Mouse (Mus musculus): ENCODE data around the gene Fam13c. TPM values are rescaled to one million over a fixed set of nuclear protein-coding genes. Genes with fewer than 3 reads are reported as not detected.
A peak's percentile ranks its signal among the peaks of the same experiment; 100 is the strongest.

Fam13c gene
- total RNA-seq, 2 experiments from 2014 or later = 68.1 to 71.9 TPM

DNA sequence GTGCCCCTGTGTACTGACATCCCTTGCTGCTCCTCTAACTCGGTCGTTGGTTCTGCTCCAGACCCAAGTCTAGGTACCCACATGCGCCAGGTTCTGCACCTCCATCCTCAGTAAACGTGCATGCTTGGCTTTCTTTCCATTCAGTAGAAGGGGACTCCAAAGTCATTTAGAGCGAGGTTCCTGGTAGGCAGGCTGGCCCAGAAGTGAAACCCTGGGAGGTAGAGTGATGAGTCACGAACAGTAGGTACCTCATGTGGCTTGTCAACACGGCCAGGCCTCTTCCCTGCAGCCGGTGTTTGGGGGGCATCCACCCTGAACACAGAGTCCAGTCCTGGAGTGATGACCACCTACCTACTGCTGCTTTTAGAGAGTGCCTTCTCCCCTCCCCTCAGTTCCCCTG lies 76.4 kb downstream of the Fam13c start:
- DNase-seq (ENCODE audit: low spot score in 2 of 2) = no peak

DNA sequence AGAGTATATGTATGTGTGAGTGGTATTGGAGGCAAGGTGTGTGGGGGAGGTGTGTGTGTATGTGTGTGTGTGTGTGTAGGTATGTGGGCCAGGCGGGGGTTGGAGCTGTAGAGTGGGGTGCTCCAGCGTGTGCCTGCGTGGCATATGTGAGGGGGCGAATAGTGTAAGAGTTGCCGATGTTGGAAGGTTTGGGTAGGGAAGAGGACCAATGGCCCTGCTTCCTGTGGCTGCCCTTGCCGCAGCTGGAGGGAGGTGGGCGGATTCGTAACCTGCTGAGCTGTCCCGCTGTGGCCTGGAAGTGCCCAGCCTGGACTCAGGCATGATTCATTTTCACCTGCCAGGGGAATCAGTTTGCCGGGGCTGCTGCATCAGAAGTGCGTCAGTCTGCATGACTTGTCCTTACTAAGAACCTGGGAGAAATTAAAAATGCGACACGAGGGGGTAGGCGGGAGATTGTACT lies 79.4 kb downstream of the Fam13c start:
- peak; percentile 53 to 57 for DNase-seq (ENCODE audit: low spot score in 2 of 2)

DNA sequence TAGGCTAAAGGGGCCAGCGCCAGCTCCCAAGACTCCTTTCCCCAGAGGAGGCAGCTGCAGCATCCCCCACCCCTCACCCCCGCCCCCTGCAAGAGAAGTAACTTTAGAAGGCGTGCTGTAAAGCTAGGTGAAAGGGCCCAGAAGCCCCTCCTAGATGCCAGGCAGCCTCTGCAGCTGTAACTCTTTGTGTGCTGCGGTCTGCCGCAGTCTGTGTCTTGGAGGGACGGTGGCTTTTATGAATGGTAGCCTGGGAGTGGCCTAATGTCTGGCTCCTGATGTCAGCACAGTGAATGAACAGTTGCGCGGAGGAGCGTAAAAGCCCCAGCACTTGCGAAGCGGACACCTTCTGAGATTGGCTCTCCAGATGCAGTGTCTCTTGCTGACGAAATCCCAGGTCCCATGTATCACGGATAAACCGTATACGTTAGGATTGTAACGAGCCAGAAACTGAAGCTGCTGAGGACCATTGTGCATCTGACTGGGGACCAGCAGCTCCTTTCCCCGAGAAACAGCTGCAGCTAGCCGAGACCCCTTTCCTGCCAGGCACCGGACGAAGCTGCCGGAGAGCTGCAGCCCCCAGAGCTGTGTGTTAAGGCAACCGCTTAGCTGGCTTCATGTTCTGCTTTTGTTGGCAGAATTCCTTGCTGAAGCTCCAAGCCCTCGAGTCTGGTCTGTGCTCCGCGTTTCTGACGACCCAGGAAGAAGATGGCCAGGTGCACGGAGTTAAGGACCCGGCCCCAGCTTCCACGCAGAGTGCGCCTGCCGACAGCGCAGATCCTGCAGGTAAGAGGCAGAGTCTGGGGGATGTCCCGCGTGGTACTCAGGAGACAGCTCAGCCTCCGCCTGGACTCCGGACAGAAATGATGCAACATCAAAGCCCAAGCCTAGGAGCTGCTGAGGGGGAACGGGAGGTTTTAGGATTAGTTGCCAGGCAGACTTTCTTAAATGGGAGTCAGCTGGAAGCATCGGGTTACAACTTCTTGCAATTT lies 80.2 kb downstream of the Fam13c start:
- peak; percentile 49 to 54 for DNase-seq (ENCODE audit: low spot score in 2 of 2)

DNA sequence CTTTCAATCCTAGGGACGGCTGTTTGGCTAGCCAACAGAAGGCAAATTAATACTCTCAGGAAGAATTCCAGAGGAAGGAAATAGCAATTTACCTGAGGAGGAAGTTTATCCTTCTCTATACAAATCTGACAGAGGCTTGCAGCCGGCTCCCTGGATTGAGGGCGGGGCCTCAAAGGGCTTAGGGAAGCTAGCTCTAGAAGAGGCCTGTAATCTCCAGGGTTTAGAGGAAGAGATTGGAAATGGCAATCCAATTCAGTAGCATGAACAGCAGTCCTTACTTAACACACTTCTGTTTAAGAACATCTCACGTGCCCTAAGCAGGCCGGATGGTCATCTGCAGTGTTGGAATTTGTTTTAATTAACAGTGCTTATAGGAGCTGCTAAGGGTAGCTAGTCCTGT lies 81.1 kb downstream of the Fam13c start:
- no peak for DNase-seq (ENCODE audit: low spot score in 2 of 2)

DNA sequence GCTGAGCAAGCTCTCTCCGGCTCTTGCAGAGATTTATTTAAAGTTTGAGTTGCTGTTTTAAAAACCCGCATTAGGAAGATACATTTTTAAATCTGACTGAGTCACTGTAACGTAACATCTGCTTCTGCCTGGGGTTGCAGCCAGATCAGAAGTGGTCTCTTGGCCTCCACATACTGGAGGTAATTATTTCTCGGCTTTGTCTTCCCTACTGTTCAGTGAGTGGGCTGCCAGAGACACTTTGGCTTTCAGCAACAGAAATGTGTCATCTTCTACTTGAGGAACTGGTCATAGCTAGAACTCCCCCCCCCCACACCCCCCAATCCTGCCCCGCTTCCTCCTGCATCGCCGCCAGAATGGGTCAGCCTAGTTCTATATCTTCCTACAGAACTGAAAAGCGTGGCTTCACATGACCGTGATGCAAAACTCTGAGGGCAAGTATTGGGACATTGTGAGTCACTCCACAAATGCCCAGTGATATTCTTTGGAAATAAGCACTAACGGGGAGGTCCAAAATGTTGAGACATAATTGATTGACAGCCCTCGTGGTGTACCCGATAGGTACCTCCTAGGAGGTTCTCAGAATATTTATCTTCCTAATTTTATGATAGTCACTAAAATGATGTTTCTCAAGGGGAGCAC lies 90.0 kb downstream of the Fam13c start:
- DNase-seq (ENCODE audit: low spot score in 2 of 2) = peak in 1 of 2 experiments; percentile 57

DNA sequence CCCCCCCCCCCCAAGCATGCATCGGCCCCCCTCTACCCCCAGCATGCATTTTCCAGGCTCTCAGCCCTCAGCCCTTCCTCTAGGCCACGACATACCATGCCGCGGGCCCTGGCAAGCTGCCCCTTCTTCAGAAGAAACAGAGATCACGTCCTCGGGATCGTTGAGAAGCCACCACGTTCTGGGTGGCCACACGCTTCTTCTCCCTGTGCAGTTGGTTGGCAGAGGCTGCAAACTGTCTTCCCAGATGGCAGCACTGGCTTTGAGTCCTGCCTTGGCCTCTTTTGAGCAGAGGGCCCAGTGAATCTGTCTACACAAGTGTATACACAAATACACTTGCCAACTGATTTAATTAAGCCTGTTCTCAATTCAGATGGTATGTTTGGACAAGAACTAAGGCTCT lies 92.0 kb downstream of the Fam13c start:
- DNase-seq (ENCODE audit: low spot score in 2 of 2) = peak in 1 of 2 experiments; percentile 56

DNA sequence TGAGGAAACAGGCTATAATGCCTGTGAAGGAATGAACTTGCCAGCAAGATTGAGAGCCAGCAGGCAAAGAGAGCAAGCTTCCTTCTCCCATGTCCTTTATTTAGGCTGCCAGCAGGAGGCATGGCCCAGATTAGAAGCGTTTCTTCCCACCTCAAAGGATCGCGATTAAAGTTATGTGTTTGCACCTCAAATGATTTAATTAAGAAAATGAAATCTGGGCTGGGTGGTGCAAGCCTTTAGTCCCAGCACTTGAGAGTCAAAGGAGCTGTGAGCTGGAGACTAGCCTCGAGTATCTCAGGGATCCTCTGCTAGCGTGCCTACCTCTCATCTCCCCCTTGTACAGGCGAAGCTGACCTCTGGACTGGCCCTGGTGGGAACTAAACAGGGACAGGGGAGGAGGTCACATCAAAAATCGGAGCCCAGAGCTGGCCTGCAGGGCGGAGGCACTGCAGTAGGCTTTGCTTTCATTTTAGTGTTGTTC lies 93.1 kb downstream of the Fam13c start:
- DNase-seq (ENCODE audit: low spot score in 2 of 2) = no peak

DNA sequence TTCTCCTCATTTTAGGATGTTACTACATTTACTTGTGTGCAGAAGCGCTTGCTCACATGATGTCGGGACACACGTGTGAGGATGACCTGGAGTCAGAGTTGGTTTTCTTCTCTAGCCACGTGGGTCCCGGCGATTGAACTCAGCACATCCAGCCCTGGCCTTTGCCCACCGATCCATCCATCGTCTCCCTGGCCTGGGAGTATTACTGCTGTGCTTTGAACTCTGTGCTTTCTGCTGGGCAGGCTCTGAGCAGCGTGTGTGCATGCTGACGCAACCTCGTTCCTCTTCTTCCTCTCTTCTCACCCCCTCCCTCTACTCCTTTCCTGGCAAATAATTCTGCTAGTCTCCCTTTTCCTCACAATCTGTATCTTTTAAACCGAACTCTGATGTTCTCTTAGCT lies 93.7 kb downstream of the Fam13c start:
- no peak for DNase-seq (ENCODE audit: low spot score in 2 of 2)

DNA sequence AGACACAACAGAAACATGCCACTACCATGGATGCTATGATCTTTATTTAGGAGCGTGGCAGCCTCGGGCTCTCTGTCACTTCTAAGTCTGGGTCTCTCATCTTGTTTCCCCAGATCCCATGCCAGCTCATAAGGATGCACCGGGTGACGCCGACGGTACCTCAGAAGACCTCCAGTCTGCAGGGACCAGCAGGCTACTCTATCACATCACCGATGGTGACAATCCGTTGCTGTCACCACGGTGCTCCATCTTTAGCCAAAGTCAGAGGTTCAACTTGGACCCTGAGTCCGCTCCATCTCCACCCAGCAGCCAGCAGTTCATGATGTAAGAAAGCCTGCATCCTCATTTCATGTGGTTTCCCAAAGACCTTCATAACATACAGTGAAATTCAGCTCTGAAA lies 94.3 kb downstream of the Fam13c start:
- DNase-seq (ENCODE audit: low spot score in 2 of 2) = no peak

DNA sequence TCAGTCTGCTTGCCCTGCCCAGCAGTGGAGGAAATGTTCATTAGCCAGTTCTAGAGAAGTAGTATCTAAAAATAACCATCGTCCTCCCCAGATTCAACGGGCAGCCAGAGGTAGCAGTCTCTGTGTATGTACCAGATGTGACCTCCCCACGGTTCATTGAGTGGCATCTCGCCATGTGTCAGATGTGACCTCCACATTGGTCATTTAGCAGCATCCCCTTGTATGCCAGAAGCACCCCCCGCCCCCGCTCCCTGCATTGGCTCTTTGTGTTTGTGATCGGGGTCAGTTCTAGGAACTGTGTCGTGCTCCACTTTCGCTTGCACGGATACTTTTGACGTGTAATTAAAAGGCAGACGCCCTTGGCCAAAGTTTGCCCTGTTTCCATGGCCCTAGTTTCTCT lies 95.1 kb downstream of the Fam13c start:
- no peak for DNase-seq (ENCODE audit: low spot score in 2 of 2)

DNA sequence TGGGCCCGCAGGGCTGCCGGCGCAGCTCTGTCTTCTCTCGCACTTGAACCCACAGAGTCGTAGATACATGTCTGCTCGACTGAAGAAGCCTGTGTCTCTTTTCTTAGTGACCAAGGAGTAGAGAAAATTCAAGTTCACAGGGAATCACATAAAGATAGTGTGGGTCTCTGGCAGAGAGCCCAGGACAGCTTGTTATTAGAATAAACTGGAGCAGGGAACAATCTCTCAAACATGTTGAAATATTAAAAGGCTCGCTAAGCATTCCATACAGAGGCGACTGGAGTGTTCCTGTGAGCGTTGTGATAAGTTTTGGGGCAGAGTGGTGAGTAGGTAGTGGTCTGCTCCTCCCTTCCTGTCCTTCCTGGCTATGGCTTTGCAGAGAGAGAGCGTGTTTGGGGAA lies 97.4 kb downstream of the Fam13c start:
- DNase-seq (ENCODE audit: low spot score in 2 of 2) = no peak

DNA sequence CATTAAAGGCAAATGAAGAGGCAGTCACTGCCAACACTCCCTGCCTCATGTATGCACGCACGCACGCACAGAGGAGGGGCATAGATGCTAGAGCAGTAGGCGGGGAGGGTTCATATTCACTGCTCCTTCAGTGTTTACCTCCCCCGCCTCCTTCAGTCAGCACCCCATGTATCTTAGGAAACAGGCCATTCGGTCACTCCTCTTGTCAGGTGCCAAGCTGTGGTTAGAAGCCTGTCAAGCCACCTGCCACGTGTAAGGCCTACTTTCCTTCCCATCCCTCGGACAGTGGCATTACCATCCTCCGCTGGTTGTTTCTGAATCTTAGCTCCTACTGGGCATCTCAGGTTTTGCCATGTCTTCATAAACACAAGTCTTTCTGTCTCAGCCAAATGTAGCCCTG lies 99.0 kb downstream of the Fam13c start:
- DNase-seq (ENCODE audit: low spot score in 2 of 2) = no peak

DNA sequence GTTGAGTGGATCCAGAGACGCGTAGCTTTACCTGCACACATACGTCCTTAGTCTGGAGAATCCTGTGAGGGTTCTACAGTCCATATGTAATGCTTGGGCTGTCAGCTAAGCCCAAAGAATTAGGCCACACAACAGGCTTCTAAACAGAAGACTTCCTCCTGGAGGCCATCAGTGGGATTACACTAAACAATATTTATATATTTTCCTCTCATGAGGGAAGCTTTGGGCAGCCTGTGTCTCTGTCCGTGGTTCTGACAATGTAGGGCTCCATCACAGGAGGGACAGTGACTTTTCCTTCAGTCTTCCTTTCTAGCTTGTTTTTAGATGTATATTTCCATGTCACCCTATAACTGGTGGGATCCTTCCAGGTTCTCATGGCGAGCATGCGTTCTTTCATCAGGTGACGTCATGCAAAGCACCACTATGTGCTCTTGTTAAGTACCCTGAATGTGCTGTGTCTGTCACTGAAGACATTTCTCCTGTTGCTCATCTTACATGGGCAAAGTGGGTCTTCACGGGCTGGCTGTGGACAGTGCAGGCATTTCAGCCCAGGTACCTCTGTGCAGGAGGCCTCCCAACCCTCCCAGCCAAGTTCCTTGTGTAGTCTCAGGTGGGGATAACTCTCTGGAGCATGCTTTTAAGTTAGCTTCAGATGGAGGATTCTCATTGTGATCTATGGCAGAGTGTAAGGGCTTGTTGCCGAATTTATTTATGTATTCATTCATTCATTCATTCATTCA lies 100.3 kb downstream of the Fam13c start:
- no peak for DNase-seq (ENCODE audit: low spot score in 2 of 2)

DNA sequence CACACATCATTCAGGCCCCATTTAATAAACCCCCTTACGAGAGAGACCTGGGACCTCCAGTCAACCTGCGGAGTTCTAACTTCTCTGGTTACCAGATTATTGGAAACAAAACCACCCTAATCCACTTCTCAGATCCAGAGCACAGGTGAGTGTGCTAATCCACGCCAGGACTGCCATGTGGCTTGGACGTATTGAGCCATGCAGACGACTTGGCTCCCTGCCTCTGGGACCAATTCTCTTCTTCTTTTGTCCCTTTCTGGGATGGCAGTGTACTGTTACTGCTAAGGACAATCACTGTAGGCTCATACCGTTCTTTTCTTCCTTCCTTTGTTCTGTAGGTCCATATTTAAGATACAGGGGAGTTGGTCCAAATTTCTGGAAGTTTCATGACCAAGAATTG lies 102.6 kb downstream of the Fam13c start:
- no peak for DNase-seq (ENCODE audit: low spot score in 2 of 2)

DNA sequence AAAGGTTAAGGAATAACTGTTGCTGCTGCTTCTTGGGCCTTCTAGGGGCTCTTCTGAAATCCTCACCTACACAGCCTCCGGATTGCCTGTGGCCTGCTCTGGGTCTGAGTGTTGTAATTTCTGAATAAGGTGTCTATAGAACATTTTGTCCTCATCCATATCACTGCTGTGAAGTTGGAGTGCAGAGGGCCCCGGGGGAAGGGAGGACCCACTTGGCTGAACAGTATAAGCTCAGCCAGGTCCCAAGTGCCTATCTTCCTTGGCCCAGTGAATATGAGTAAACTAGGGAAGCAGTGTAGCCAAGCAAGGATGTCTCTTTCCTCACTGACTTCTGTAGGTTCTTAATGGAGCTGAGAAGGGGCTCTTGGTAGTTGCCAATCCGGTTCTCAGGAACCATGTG lies 112.2 kb downstream of the Fam13c start:
- no peak for DNase-seq (ENCODE audit: low spot score in 2 of 2)

DNA sequence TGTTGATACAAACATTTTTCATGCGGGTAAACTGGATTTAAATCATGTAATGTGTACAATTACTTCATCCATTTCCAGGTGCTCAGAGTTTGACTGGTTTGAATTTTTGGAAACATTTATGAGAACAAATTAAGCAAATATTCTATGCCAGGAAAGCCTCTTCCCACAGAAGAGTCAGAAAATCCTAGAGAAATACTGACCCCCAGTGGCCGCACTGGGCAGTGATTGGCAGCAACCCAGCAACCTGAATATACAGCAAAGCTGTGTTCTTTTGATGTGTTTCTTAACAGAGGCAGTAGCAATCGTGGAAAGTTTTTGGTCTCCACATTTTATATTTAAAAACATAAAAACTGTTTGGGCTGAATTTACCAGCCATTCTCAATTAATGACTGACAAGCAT lies 123.4 kb downstream of the Fam13c start:
- DNase-seq (ENCODE audit: low spot score in 2 of 2) = peak; percentile 80 to 85

DNA sequence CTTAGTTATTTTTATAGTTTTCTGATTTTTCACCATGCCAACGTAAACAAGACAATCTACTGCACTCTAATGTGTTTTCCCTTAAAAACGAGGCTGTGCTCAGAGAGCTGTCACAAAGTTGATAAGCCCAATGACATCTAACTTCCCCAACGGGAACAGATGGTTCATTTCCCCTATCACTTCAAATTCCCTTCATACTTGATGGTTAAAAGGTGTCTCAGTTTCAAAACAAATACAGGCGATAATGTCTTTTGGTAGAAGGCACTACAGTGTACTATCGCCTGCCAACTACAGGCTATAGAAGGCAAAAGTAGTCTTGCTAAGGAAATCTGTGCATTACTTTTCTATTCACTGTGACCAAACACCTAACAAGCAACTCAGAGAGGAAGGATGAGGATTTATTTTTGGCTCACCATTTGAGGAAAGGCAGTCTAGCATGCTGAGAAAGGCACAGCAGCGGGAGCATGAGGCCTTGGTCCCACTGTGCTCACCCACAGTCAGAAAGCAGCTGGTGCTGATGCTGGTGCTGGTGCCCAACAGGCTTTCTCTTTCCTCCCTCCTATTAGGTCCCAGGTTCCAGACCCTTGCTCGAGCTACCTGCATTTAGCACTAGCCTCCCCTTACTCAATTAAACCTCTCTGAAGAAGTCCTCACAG lies 141.4 kb downstream of the Fam13c start:
- no peak for DNase-seq (ENCODE audit: low spot score in 2 of 2)

DNA sequence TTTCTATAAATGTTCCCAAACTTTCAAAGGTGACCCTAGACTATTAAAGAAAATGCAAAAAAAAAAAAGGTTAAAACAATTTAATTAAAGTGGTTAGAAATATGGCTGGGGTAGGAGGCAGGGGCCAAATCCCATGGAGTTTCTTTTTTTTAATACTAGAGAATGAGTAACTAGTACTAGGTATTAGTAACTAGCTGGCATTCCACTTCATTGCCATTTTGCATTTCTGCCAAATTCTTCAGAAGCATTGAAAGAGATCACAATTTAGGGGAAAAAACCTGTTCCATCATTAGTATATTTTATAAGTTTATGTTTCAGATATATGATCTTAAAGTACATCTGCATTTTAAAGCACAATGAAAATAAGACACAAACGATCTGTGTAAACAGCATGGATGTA lies 143.9 kb downstream of the Fam13c start:
- no peak for DNase-seq (ENCODE audit: low spot score in 2 of 2)

DNA sequence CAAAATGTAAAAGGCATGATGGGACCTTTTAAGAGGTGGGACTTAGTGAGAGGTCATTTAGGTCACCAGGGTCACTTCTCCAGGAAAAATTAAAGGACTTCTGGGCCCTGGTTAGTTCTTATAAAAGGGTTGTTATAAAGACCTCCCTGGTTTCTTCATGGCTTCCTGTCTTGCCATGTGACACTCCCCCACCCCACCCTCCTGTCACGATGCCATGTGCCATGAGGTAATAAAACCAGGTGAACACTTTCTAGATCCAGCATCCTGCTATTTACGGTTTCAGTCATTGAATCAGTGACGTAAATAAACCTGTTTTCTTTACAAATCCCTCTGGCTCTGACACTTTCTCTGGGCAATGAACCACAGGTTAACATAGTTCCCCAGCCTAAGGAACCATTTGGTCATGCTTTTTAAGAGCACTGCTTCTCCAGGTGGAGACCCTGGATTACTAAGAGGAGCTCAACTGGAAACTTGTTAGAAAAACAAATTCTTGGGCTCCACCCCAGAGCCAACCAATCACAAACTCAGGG lies 146.7 kb downstream of the Fam13c start:
- no peak for DNase-seq (ENCODE audit: low spot score in 2 of 2)

DNA sequence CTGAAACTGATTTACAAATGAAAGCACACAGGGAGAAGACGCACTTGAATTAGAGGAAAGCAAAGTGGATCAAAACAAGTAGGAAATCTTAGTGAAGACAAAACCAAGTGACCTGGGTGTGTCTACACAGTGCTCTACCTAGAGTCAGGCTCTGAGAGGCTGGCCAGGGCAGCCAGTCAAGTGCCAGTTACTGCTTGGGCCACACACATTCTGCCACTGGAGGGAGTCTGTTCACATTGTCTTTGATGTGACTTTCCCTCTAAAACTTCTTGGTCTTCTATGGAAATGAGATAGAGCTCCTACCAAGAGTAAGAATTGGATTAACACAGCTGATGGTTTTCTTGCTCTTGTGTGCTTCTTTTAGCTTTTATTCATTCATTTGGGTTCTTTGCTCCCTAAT lies 153.7 kb downstream of the Fam13c start:
- DNase-seq (ENCODE audit: low spot score in 2 of 2) = peak; percentile 27 to 30

DNA sequence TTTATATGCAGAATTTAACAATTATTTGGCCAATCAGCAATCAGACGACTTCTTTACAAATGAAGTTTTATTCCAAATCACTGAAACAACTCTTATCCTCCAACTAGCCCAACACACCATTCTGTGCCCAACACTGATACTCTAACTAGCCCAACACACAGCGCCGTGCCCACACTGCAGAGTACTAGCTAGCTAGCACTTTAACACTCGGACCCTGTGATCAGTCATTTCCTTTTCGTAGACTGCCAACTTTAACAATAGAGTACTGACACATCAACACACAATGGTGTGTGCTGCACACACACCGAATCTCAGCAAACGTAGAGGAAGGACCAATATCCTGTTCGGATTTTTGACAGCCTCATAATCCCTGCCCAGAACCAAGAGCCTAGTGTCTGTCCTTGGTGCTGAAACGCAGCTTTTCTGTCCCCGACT lies 157.8 kb downstream of the Fam13c start:
- DNase-seq (ENCODE audit: low spot score in 2 of 2) = peak in 1 of 2 experiments; percentile 36

Data from left cerebral cortex, adult 18-20 months (tissue).